Mouse (Mus musculus) heart, postnatal 0 days (tissue): Measurements from ENCODE around the gene Traf7.

Source experiments
- CTCF ChIP-seq: IDR thresholded peaks from 2 replicates; pipeline ENCODE4 v1.5.1; 2016; ENCODE audit warnings: antibody characterized with exemption, control low read depth, low read depth
- EP300 ChIP-seq: IDR thresholded peaks from 2 replicates; pipeline ENCODE4 v1.6.1; 2016; ENCODE audit warnings: antibody characterized with exemption, low read depth

- peak; percentile 32 for TF ChIP-seq CTCF
- no peak for TF ChIP-seq EP300
These were observed 47.4 kb downstream of the Traf7 start for GRCm38 (mm10) chr17:24480201-24480826.
